Mouse (Mus musculus) NIH3T3 (cell line): ENCODE measurements around the gene Dnaaf3.
A peak's percentile ranks its signal among the peaks of the same experiment; 100 is the strongest.

ENCODE experiments used
- DNase-seq: peaks from one replicate; pipeline ENCODE4 v3.0.0-alpha.2; 2012; ENCODE audit warnings: low read depth

The Dnaaf3 gene

DNA sequence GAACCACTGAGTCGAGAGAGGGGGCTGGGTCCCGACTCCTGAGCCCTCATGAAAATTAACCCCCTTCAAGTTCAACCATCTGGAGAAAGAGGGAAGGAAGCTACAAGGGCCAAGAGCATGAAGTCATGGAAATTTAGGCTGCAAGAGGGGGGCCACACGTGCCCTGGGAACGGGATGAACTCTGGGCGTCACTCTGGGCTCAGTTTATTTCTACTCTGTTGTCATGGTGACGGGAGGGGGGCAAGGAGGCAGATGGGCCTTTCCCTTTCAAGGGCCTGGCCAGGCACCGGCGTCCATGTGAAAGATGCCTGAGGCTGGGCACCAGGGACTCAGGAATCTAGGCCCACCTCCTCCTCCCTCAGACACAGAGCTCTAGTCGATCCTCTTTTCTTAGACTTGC is 34.0 kb downstream of the Dnaaf3 start:
- peak; percentile 47 for DNase-seq

DNA sequence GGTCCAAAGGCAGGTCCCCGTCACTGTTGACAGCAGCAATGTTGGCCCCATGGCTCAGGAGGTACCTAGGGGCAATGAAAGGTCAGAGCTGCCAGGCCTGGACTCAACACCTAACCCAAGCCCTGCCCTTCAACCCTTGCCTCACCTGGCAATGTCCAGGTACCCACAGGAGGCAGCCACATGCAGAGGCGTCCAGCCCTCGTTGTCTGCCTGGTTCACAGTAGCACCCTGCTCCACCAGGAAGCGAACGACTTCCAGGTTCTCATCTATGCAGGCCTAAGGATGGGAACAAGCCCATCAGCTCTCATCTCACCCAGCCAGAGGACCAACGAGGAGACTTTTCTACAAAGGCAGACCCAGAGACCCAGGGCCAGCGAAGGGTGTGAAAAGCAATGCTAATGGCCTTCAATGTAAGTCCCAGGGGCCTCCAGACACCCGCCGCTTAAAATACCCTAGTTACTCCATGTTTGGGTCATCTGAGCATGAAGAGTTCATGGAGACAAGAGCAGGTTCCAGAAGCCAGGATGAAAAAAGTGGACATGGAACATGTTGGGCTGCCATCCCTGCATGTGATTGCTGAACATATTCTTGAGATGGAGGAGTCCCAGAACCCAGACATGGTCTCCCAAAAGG is 34.9 kb downstream of the Dnaaf3 start:
- DNase-seq = no peak

DNA sequence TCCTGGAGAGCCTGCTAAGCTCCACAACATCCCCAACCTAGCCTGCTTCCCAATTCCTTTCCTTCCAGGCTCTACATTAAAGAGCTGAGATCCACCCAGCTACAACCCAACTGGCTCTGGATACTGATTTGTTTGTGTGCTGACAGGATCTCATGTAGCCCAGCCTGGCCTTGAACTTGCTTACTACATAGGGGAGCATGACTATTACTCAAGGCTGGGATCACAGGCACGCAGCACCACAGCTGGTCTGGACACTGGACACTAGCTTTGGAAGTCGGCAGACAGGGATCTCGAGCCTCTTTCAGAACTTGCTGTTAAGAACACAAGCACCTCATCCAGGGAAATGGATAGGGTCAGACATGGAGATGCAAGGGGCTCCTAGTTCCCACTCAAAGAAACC is 35.8 kb downstream of the Dnaaf3 start:
- DNase-seq = no peak

DNA sequence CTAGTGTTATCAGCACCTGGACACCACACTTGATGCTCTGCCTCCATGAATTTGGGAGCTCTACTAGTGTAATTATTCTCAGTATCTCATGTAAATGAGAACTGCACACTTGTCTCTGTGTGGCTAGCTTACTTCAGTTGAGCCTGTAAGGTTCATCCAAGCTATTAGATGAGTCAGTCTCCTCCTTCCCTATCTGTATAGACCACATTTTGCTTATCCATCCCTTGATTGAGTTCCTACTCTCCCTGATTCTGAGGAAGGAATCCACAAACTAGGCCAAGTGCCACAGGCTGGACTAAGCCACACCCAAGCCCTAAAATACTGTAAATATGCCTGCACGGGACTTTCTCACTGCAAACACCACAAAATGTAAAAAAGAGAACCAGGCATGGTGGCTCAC is 38.3 kb downstream of the Dnaaf3 start:
- no peak for DNase-seq

DNA sequence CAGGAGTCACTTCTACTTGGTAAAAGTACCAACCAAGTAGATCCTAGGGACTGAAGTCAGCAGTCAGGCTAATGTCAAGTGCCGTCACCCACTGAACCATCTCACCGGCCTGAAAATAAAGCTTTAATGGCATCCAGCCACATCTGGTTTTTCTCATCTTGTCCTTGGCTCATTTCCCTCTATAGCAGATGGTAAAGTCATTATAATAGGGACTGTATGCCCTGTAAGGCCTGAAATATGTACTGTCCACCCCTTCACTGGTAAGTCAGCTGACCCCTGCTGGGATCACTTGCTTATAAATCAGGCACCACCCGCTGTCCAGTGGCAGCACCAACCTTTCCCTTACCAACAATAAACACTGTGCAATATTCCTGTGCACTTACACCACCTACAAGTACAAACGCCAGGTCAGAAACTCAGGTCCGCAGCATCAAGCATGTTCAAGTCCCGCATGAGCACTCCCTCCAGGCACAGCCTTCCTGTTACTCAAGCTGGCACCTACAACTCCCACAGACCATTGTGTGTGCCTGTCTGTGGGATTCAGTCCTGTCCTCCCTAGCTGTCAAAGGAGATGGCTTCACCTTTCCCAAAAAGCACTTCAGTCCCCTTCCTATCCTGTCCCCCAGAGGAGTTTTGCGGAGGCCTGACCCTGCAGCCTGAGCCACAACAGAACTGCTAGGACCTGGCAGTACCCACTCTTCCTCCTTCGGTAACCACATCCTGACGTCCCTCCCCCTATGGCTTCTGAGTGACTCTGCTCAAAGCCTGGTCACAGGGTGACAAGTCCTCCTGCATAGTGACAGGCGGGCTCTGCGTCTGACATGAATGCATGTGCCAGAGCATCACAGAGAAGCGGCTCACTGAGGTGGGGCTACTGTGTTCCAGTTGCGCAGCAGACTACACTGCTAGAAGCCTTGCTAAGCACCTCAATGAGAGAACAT is 39.7 kb downstream of the Dnaaf3 start:
- peak; percentile 19 for DNase-seq

DNA sequence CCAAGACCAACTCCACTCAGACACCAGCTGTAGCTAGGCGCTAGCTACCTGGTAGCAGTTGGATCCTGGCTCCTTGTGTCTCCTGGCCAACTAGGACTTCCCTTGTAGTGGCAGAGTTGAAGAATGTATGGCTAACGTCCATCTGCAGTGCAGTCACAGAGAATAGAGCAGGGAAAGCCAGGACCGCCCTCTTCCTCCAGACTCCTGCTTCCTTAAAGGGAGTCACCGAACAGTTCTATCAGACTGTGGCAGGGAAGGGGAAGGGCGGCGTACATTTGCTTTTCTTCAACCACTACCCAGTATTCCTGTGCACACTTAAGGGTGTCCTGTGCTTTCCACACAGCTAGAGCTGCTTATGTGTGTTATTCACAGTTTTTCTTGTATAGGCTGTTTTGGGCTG is 40.9 kb downstream of the Dnaaf3 start:
- DNase-seq = no peak

DNA sequence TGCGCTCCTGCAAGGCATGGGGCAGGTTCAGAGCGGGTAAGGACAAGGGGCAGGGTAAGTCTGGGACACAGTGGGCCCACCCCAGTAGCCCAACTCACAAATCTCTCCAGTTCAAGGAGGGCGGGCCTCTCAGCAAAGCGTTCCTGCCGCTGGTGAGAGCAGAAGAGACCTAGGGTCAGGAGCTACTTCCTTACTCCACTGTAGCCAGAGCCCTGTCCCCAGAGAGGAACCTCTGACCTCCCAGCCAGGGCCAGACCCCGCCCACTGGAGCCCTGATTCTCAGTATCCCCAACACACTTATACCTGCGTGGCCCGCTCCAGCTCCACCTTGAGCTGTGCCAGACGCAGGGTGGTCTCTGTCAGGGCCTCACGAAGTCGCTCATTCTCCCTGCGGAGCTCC is 50.0 kb downstream of the Dnaaf3 start:
- DNase-seq = no peak

DNA sequence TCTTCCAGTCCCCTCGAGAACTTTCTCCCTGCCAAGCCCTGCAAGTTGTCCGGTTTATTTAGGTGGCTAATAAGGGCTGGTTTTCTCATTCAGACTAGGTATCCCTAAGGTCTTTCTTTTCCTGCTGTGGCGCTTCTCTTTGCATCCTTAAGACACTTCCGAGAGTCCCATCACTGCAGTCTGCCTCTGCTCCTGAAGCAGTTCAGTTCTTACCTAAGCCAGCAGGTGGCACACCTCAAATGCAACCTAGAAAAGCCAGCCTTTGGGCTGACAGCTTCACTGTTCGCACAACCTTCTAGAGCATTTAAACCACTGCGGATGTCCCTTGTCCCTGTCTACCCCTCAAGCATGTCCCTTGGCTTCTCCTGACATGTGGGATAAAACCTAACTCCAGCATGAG is 52.6 kb downstream of the Dnaaf3 start:
- peak; percentile 76 for DNase-seq

DNA sequence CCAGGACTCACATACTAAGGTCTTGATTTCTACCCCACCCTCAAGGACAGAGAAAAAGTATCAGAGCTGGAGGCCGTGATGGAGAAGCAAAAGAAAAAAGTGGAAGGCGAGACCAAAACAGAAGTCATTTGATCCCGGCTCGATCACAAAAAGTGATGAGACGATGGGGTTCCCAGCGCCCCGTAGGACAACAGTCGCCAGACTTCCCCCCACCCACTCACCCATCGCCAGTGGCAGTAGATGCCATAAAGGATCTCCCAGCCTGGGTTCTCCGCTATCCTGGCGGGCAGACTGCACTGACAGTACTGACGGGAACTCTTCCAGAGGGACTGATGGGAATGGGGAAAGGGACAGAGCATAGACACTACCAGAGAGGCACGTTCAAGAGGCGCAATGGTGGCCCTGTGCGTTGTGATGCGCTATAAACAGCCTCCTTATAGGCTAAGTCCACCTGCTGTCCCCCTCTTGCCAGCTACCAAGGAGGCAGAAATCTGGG is 53.4 kb downstream of the Dnaaf3 start:
- DNase-seq = no peak

DNA sequence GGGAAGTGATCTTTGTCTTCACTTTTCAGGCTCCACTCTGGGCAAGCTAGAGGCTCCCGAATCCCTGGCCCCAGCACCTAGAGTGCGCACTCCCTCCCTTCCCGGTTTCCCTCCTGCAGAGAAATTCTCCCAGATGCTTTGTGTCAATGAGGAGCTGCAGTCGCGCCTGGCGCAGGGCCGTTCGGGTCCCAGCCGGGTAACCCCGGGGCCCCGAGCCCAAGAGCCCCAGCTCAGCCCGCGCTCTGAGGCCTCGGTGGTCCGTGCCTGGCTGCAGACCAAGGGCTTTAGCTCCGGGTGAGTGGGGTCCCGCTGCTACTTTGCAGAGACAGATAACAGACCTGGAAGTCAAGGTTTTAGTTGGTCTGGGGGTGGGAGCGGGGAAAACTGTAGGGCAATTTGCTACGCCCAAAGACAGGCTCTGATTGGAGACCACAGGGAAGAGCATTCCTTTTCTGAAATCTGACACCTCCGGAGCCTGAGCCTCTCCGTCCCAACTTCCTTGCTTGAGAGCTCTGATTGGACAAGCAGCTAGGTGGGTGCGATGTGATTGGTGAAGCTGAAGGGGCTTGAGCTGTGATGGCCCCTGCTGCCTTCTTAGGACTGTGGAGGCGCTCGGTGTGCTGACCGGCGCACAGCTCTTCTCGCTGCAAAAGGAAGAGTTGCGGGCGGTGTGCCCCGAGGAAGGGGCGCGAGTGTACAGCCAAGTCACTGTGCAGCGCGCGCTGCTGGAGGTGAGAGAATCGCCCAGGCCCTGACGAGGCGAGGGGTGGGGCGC is 54.0 kb downstream of the Dnaaf3 start:
- DNase-seq = peak; percentile 91

DNA sequence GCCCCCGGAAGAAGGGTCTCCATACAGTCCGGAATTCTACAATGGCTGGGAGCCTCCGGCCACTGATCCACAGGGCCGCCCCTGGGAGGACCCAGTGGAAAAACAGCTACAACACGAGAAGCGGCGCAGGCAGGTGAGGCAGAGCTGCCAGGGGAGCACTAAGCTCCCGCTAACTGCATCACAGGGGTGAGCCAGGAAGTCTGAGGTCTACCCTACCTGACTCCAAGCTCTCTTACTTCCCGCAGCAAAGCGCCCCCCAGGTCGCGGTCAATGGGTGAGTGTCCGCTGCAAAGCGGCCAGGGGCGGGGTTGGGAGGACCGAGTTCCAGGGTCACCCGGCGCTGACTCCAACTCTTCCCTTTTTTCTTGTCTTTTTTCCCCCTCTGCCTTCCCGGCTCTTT is 58.3 kb downstream of the Dnaaf3 start:
- DNase-seq = no peak
